ENCODE assay signal across 9 mouse cellular contexts in genomic region chrX:136203257-136203656, GRCm38 (mm10). TPM values are rescaled to one million over a fixed set of nuclear protein-coding genes. Genes with fewer than 3 reads are reported as not detected.
DNase-seq lines count a peak whose midpoint lies in the region; ATAC-seq lines count a peak whose summit lies in the region.
"Had no signal": no experiment of that assay in that cellular context is flagged by ENCODE, and none has a peak within 500 bp of the region (broad histone marks: within the 10 kb centered on the region; RNA-seq: fewer than 3 reads in every experiment).

No protein-coding gene starts in this region.

- no peak for ATAC-seq in cerebellum, adult (ENCODE audit: insufficient number of reproducible peaks, low FRiP score, low TSS enrichment)
- no peak for ATAC-seq in liver, embryonic 13.5 days (ENCODE audit: low read depth)
- no peak for ATAC-seq in CD4-positive, CD25-positive, alpha-beta regulatory T cell, adult 4 months

- no peak overlapping the region for H3K9ac ChIP-seq in liver, embryonic 13.5 days

- H3K9me3 ChIP-seq in liver, embryonic 13.5 days (replicated peaks) = no peaks in the 10 kb centered on the region

- peak; percentile 22 to 36 for DNase-seq in cerebellum, postnatal 10 days
- peak; percentile 2 for DNase-seq in right cerebral cortex, postnatal 4 days
- no peak for DNase-seq in right cerebral cortex, adult 18-20 months
- DNase-seq in liver, embryonic 13.5 days = no peak
- DNase-seq in adrenal gland, postnatal 14 days = no peak
- DNase-seq in cerebellum, adult 9-10 months = no peak

- H3K36me3 ChIP-seq in liver, embryonic 13.5 days = no peaks in the 10 kb centered on the region

- H3K4me2 ChIP-seq in liver, embryonic 13.5 days = peak overlapping the region; percentile 34

- H3K4me1 ChIP-seq in liver, embryonic 13.5 days (replicated peaks) = no peaks in the 10 kb centered on the region

- no peak overlapping the region; the same call in 1 of the 2 replicates for H3K27ac ChIP-seq in liver, embryonic 13.5 days

- peaks cover 6% of the 10 kb centered on the region; the same call in 1 of the 2 replicates for H3K27me3 ChIP-seq in liver, embryonic 13.5 days

- WGBS in liver, embryonic 13.5 days (ENCODE audit: insufficient replicate concordance) = 14% methylated on average over 7 of the region's 7 CpGs

- peak overlapping the region; percentile 35 for H3K4me3 ChIP-seq in liver, embryonic 13.5 days (replicated peaks)

RNA-seq across cellular contexts. Expression of gene Tceal5, which starts 0.4 kb away (rescaled TPM):
- 6.2 and 6.4 TPM in 2 replicates for polyA plus RNA-seq in liver, embryonic 13.5 days (2015; fragmentation: Nextera tagmentation; extraction: Ambion mirVana)
- not detected for polyA plus RNA-seq in CD4-positive, CD25-positive, alpha-beta regulatory T cell, adult 4 months (2017; shearing (Covaris generic))
- 1.1 and 1.7 TPM in 2 replicates for total RNA-seq in adrenal gland, postnatal 14 days (2021)

RNA-seq across cellular contexts. Expression of gene Tceal7, which starts 11.3 kb away (rescaled TPM):
- 2.8 and 2.9 TPM in 2 replicates for polyA plus RNA-seq in liver, embryonic 13.5 days (2015; fragmentation: Nextera tagmentation; extraction: Ambion mirVana)
- not detected for polyA plus RNA-seq in CD4-positive, CD25-positive, alpha-beta regulatory T cell, adult 4 months (2017; shearing (Covaris generic))
- not detected in 2 replicates for total RNA-seq in adrenal gland, postnatal 14 days (2021)
- polyA plus RNA-seq: large intestine, adult 2 months had no signal

RNA-seq across cellular contexts. Expression of gene Bex1, which starts 12.1 kb away (rescaled TPM):
- 170 and 184 TPM in 2 replicates for polyA plus RNA-seq in liver, embryonic 13.5 days (2015; fragmentation: Nextera tagmentation; extraction: Ambion mirVana)
- not detected for polyA plus RNA-seq in CD4-positive, CD25-positive, alpha-beta regulatory T cell, adult 4 months (2017; shearing (Covaris generic))
- total RNA-seq in adrenal gland, postnatal 14 days (2021) = 9.5 and 11.8 TPM in 2 replicates

RNA-seq across cellular contexts. Expression of gene Tceal8, which starts 31.1 kb away (rescaled TPM):
- polyA plus RNA-seq in liver, embryonic 13.5 days (2015; fragmentation: Nextera tagmentation; extraction: Ambion mirVana) = 191 and 256 TPM in 2 replicates
- polyA plus RNA-seq in CD4-positive, CD25-positive, alpha-beta regulatory T cell, adult 4 months (2017; shearing (Covaris generic)) = 1 to 10 TPM; 1.0 to 1.4 TPM
- total RNA-seq in adrenal gland, postnatal 14 days (2021) = 53.7 and 57.7 TPM in 2 replicates

RNA-seq across cellular contexts. Expression of gene Tceal9, which starts 41.6 kb away (rescaled TPM):
- 227 and 291 TPM in 2 replicates for polyA plus RNA-seq in liver, embryonic 13.5 days (2015; fragmentation: Nextera tagmentation; extraction: Ambion mirVana)
- 10 to 100 TPM; 44.1 to 53.8 TPM for polyA plus RNA-seq in CD4-positive, CD25-positive, alpha-beta regulatory T cell, adult 4 months (2017; shearing (Covaris generic))
- total RNA-seq in adrenal gland, postnatal 14 days (2021) = 308 and 347 TPM in 2 replicates

Comparison
In these comparisons a context has a peak if more than half of its experiments do, and no peak if none do; other contexts are left out.
1. DNase-seq: peak in cerebellum, postnatal 10 days (2 of 2) and right cerebral cortex, postnatal 4 days (single experiment); none in right cerebral cortex, adult 18-20 months (single experiment), liver, embryonic 13.5 days (single experiment), adrenal gland, postnatal 14 days (single experiment) and cerebellum, adult 9-10 months (single experiment).
2. RNA of gene Bex1, which starts 12.1 kb away (polyA plus RNA-seq): 170 to 184 TPM in liver, embryonic 13.5 days; not detected in CD4-positive, CD25-positive, alpha-beta regulatory T cell, adult 4 months; every median in the first group is over 100 times any median in the second.